Comparison of ENCODE assay signal across 8 mouse cellular contexts in genomic region chr19:3743851-3744512, GRCm38 (mm10). TPM values are rescaled to one million over a fixed set of nuclear protein-coding genes. Genes with fewer than 3 reads are reported as not detected.
DNase-seq lines count a peak whose midpoint lies in the region; ATAC-seq and TF ChIP-seq lines count a peak whose summit lies in the region.

No protein-coding gene starts in this region.

- H3K4me3 ChIP-seq in C2C12 (ENCODE audit: insufficient read depth, poor library complexity, severe bottlenecking): no peak overlapping the region
- H3K4me3 ChIP-seq in embryonic facial prominence, embryonic 14.5 days (ENCODE audit: low read depth, low read length): peak overlapping the region; percentile 54
- H3K4me3 ChIP-seq in heart, postnatal 0 days (ENCODE audit: low read depth, low read length): peak overlapping the region; percentile 64
- H3K4me3 ChIP-seq in liver, embryonic 16.5 days (ENCODE audit: low read depth, low read length): peak overlapping the region; percentile 58
- peak overlapping the region; percentile 56 for H3K4me3 ChIP-seq in neural tube, embryonic 15.5 days (replicated peaks)

- peak; percentile 60 to 76 for DNase-seq in adrenal gland, postnatal 36 days
- peak; percentile 86 for DNase-seq in embryonic facial prominence, embryonic 14.5 days (ENCODE audit: low spot score)
- peak; percentile 30 for DNase-seq in heart, postnatal 0 days (ENCODE audit: low spot score)
- peak; percentile 62 to 78 for DNase-seq in kidney, postnatal 36 days
- DNase-seq in thymus, postnatal 4 days: peak; percentile 77

- no peak for TF ChIP-seq CTCF in C2C12 (IDR thresholded peaks at IDR 0.05; ENCODE audit: control insufficient read depth, insufficient read depth, insufficient read length)
- TF ChIP-seq CTCF in heart, postnatal 0 days (IDR thresholded peaks at IDR 0.05; ENCODE audit: low read depth): no peak

- H3K9me3 ChIP-seq in embryonic facial prominence, embryonic 14.5 days (ENCODE audit: control insufficient read depth, low read length): 0 out of 2 replicates have a peak, but pooled peaks cover 4% of the 10 kb centered on the region
- peaks cover 8% of the 10 kb centered on the region; the same call in 1 of the 2 replicates for H3K9me3 ChIP-seq in heart, postnatal 0 days (replicated peaks; ENCODE audit: control insufficient read depth, low read length)
- H3K9me3 ChIP-seq in liver, embryonic 16.5 days (replicated peaks; ENCODE audit: control insufficient read depth, low read length): peaks cover 3% of the 10 kb centered on the region
- H3K9me3 ChIP-seq in neural tube, embryonic 15.5 days (replicated peaks): no peaks in the 10 kb centered on the region

- TF ChIP-seq EP300 in heart, postnatal 0 days (IDR thresholded peaks at IDR 0.05; ENCODE audit: low read depth): no peak

- H3K79me2 ChIP-seq in C2C12 (ENCODE audit: control insufficient read depth, insufficient read depth): no peaks in the 10 kb centered on the region

- 0 out of 2 replicates have a peak, but pooled peaks cover 3% of the 10 kb centered on the region for H3K4me1 ChIP-seq in embryonic facial prominence, embryonic 14.5 days (ENCODE audit: control insufficient read depth, insufficient read depth, low read length)
- H3K4me1 ChIP-seq in heart, postnatal 0 days (ENCODE audit: control insufficient read depth, insufficient read depth): no peaks in the 10 kb centered on the region
- no peaks in the 10 kb centered on the region; the same call in 1 of the 2 replicates for H3K4me1 ChIP-seq in liver, embryonic 16.5 days (ENCODE audit: control insufficient read depth, low read depth, low read length)
- peaks cover 19% of the 10 kb centered on the region for H3K4me1 ChIP-seq in neural tube, embryonic 15.5 days

- H3K27ac ChIP-seq in embryonic facial prominence, embryonic 14.5 days (replicated peaks; ENCODE audit: low read depth, low read length): peak overlapping the region; percentile 88
- peak overlapping the region; percentile 38; the same call in 1 of the 2 replicates for H3K27ac ChIP-seq in heart, postnatal 0 days (ENCODE audit: low read depth)
- H3K27ac ChIP-seq in liver, embryonic 16.5 days (ENCODE audit: low read length): no peak overlapping the region
- H3K27ac ChIP-seq in neural tube, embryonic 15.5 days (replicated peaks): peak overlapping the region; percentile 95

- ATAC-seq in embryonic facial prominence, embryonic 14.5 days (ENCODE audit: low read depth): peak; percentile 85
- ATAC-seq in heart, postnatal 0 days (ENCODE audit: insufficient read depth, low read depth): peak; percentile 67
- ATAC-seq in liver, embryonic 16.5 days (ENCODE audit: low read depth): no peak
- peak; percentile 88 for ATAC-seq in neural tube, embryonic 15.5 days (ENCODE audit: low FRiP score)

- H3K27me3 ChIP-seq in C2C12 (ENCODE audit: control insufficient read depth, insufficient read depth, insufficient read length): no peaks in the 10 kb centered on the region
- no peaks in the 10 kb centered on the region for H3K27me3 ChIP-seq in embryonic facial prominence, embryonic 14.5 days (replicated peaks; ENCODE audit: control insufficient read depth, insufficient read depth, low read length)
- no peaks in the 10 kb centered on the region for H3K27me3 ChIP-seq in heart, postnatal 0 days (ENCODE audit: control insufficient read depth, insufficient read depth, low read length)
- H3K27me3 ChIP-seq in liver, embryonic 16.5 days (ENCODE audit: control insufficient read depth, insufficient read depth, low read depth, low read length): no peaks in the 10 kb centered on the region
- H3K27me3 ChIP-seq in neural tube, embryonic 15.5 days (replicated peaks): no peaks in the 10 kb centered on the region

- H3K4me2 ChIP-seq in embryonic facial prominence, embryonic 14.5 days (ENCODE audit: low read depth, low read length): peak overlapping the region; percentile 68
- peak overlapping the region; percentile 94 for H3K4me2 ChIP-seq in heart, postnatal 0 days (ENCODE audit: low read depth, low read length)
- H3K4me2 ChIP-seq in liver, embryonic 16.5 days (ENCODE audit: low read depth, low read length): peak overlapping the region; percentile 73
- peak overlapping the region; percentile 68 for H3K4me2 ChIP-seq in neural tube, embryonic 15.5 days

- H3K36me3 ChIP-seq in C2C12 (ENCODE audit: control insufficient read depth, insufficient read depth): no peaks in the 10 kb centered on the region
- H3K36me3 ChIP-seq in embryonic facial prominence, embryonic 14.5 days (ENCODE audit: control insufficient read depth, insufficient read depth, low read length): no peaks in the 10 kb centered on the region
- no peaks in the 10 kb centered on the region for H3K36me3 ChIP-seq in heart, postnatal 0 days (replicated peaks; ENCODE audit: control insufficient read depth, insufficient read depth, low read length)
- H3K36me3 ChIP-seq in liver, embryonic 16.5 days (ENCODE audit: control insufficient read depth, insufficient read depth): no peaks in the 10 kb centered on the region
- no peaks in the 10 kb centered on the region for H3K36me3 ChIP-seq in neural tube, embryonic 15.5 days

- no peaks in the 10 kb centered on the region for H3K79me3 ChIP-seq in C2C12 (ENCODE audit: low read depth)

- 6% methylated on average over 13 of the region's 13 CpGs for WGBS in embryonic facial prominence, embryonic 14.5 days
- WGBS in heart, postnatal 0 days: 4% methylated on average over 13 of the region's 13 CpGs
- 6% methylated on average over 13 of the region's 13 CpGs for WGBS in liver, embryonic 16.5 days (ENCODE audit: insufficient replicate concordance)
- WGBS in neural tube, embryonic 15.5 days: 3% methylated on average over 13 of the region's 13 CpGs

- H3ac ChIP-seq in C2C12 (ENCODE audit: control insufficient read depth, insufficient read length, low read depth): peak overlapping the region; percentile 30

- H3K9ac ChIP-seq in embryonic facial prominence, embryonic 14.5 days (ENCODE audit: low read depth, low read length): peak overlapping the region; percentile 70
- H3K9ac ChIP-seq in heart, postnatal 0 days (replicated peaks; ENCODE audit: low read depth, low read length): peak overlapping the region; percentile 70
- H3K9ac ChIP-seq in liver, embryonic 16.5 days (ENCODE audit: low read depth, low read length): peak overlapping the region; percentile 45; the same call in 1 of the 2 replicates
- peak overlapping the region; percentile 75 for H3K9ac ChIP-seq in neural tube, embryonic 15.5 days (replicated peaks)

TF ChIP-seq in C2C12, 6 proteins besides CTCF, POLR2A, EP300 and RAD21:
- TF ChIP-seq CEBPB (IDR thresholded peaks at IDR 0.05; ENCODE audit: low read depth): no peak
- TF ChIP-seq MYOG (IDR thresholded peaks at IDR 0.05; ENCODE audit: control insufficient read depth, extremely low read depth, insufficient read length): no peak
- TF ChIP-seq USF1 (IDR thresholded peaks at IDR 0.05; ENCODE audit: low read depth): no peak
- no peak for TF ChIP-seq FOSL1 (IDR thresholded peaks at IDR 0.05; ENCODE audit: insufficient read depth, low read length, poor library complexity, severe bottlenecking)
- no peak for TF ChIP-seq MAX (IDR thresholded peaks at IDR 0.05)
- TF ChIP-seq MYOD1 (IDR thresholded peaks at IDR 0.05; ENCODE audit: control insufficient read depth, insufficient read length, low read depth): no peak

RNA-seq across cellular contexts. Expression of gene Kmt5b, which starts 23.2 kb away (rescaled TPM):
- polyA plus RNA-seq in C2C12 (2012; fragmentation: generic; extraction: Trizol): 5.6 TPM
- total RNA-seq in adrenal gland, postnatal 36 days (2021): 10 to 100 TPM; 50.7 to 52.5 TPM
- polyA plus RNA-seq in embryonic facial prominence, embryonic 14.5 days (2014; fragmentation: Nextera tagmentation; extraction: Ambion mirVana): 25.6 and 26.3 TPM in 2 replicates
- total RNA-seq in heart, postnatal 0 days (2014; rRNA removed; ENCODE audit: low replicate concordance): 25.6 and 27.9 TPM in 2 replicates
- 15.5 and 16.2 TPM in 2 replicates for polyA plus RNA-seq in heart, postnatal 0 days (2015; fragmentation: Nextera tagmentation; extraction: Ambion mirVana)
- 6.7 and 7.4 TPM in 2 replicates for polyA plus RNA-seq in liver, embryonic 16.5 days (2015; fragmentation: Nextera tagmentation; extraction: Ambion mirVana)
- polyA plus RNA-seq in neural tube, embryonic 15.5 days (2015; fragmentation: Nextera tagmentation; extraction: Ambion mirVana): 38.3 and 39.5 TPM in 2 replicates

RNA-seq across cellular contexts. Expression of gene 1810055G02Rik, which starts 35.9 kb away (rescaled TPM):
- polyA plus RNA-seq in C2C12 (2012; fragmentation: generic; extraction: Trizol): 61.9 TPM
- total RNA-seq in adrenal gland, postnatal 36 days (2021): 10 to 100 TPM; 28.1 to 43.2 TPM
- 59.2 and 61.4 TPM in 2 replicates for polyA plus RNA-seq in embryonic facial prominence, embryonic 14.5 days (2014; fragmentation: Nextera tagmentation; extraction: Ambion mirVana)
- total RNA-seq in heart, postnatal 0 days (2014; rRNA removed; ENCODE audit: low replicate concordance): 17.3 and 19.6 TPM in 2 replicates
- 10.8 and 12.2 TPM in 2 replicates for polyA plus RNA-seq in heart, postnatal 0 days (2015; fragmentation: Nextera tagmentation; extraction: Ambion mirVana)
- polyA plus RNA-seq in liver, embryonic 16.5 days (2015; fragmentation: Nextera tagmentation; extraction: Ambion mirVana): 15.8 and 16.5 TPM in 2 replicates
- 35.1 and 36.5 TPM in 2 replicates for polyA plus RNA-seq in neural tube, embryonic 15.5 days (2015; fragmentation: Nextera tagmentation; extraction: Ambion mirVana)

RNA-seq across cellular contexts. Expression of gene Lrp5, which starts 57.6 kb away (rescaled TPM):
- polyA plus RNA-seq in C2C12 (2012; fragmentation: generic; extraction: Trizol): 33.8 TPM
- 100 to 1,000 TPM in 1 of 2 experiments, 10 to 100 TPM in 1; 95.6 to 154 TPM for total RNA-seq in adrenal gland, postnatal 36 days (2021)
- 10.1 and 10.6 TPM in 2 replicates for polyA plus RNA-seq in embryonic facial prominence, embryonic 14.5 days (2014; fragmentation: Nextera tagmentation; extraction: Ambion mirVana)
- total RNA-seq in heart, postnatal 0 days (2014; rRNA removed; ENCODE audit: low replicate concordance): 28.0 and 30.5 TPM in 2 replicates
- polyA plus RNA-seq in heart, postnatal 0 days (2015; fragmentation: Nextera tagmentation; extraction: Ambion mirVana): 1.8 and 1.9 TPM in 2 replicates
- 2.2 and 2.7 TPM in 2 replicates for polyA plus RNA-seq in liver, embryonic 16.5 days (2015; fragmentation: Nextera tagmentation; extraction: Ambion mirVana)
- polyA plus RNA-seq in neural tube, embryonic 15.5 days (2015; fragmentation: Nextera tagmentation; extraction: Ambion mirVana): 1.2 and 2.1 TPM in 2 replicates

Comparison
In these comparisons a context has a peak if more than half of its experiments do, and no peak if none do; other contexts are left out.
1. DNase-seq: peak in every context shown above with its lines; median percentile 86 in embryonic facial prominence, embryonic 14.5 days; 77 in thymus, postnatal 4 days; 70 in kidney, postnatal 36 days; 68 in adrenal gland, postnatal 36 days; 30 in heart, postnatal 0 days.